Mouse (Mus musculus) right cerebral cortex, adult 2 months (tissue): Measurements from ENCODE around the gene Srsf10.

Experiments
- DNase-seq, 2 experiments: peaks; one replicate each; pipeline ENCODE4 v3.0.0; 2021 to 2022; ENCODE audit warnings: low spot score in 2 of 2

Srsf10 gene

GRCm38 (mm10) chr4:135855536-135856222, at the start of gene Srsf10:
TSS of gene Srsf10 (plus strand) at chr4:135855747.
- DNase-seq = peak; percentile 92 to 93

- DNase-seq = no peak
Measured at GRCm38 (mm10) chr4:135814896-135815295, 40.7 kb upstream of the Srsf10 start.

GRCm38 (mm10) chr4:135816905-135817622, 38.5 kb upstream of the Srsf10 start:
- peak; percentile 31 to 36 for DNase-seq

GRCm38 (mm10) chr4:135818366-135818765, 37.2 kb upstream of the Srsf10 start:
- no peak for DNase-seq

- DNase-seq = no peak
Measured at GRCm38 (mm10) chr4:135819826-135820526, 35.6 kb upstream of the Srsf10 start.

GRCm38 (mm10) chr4:135821772-135822171, 33.8 kb upstream of the Srsf10 start:
- DNase-seq = no peak

- no peak for DNase-seq
Measured at GRCm38 (mm10) chr4:135823298-135823697, 32.2 kb upstream of the Srsf10 start.

- no peak for DNase-seq
Measured at GRCm38 (mm10) chr4:135824254-135824653, 31.3 kb upstream of the Srsf10 start.

- DNase-seq = peak; percentile 79 to 82
Measured at GRCm38 (mm10) chr4:135828491-135828890, 27.1 kb upstream of the Srsf10 start.

- no peak for DNase-seq
Measured at GRCm38 (mm10) chr4:135832070-135832469, 23.5 kb upstream of the Srsf10 start.

GRCm38 (mm10) chr4:135833301-135834123, 22.0 kb upstream of the Srsf10 start:
- no peak for DNase-seq

- DNase-seq = no peak
Measured at GRCm38 (mm10) chr4:135834124-135834717, 21.3 kb upstream of the Srsf10 start.

GRCm38 (mm10) chr4:135838925-135839292, 16.6 kb upstream of the Srsf10 start:
- no peak for DNase-seq

- no peak for DNase-seq
Measured at GRCm38 (mm10) chr4:135839293-135840011, 16.1 kb upstream of the Srsf10 start.

GRCm38 (mm10) chr4:135844400-135844799, 11.1 kb upstream of the Srsf10 start:
- no peak for DNase-seq

GRCm38 (mm10) chr4:135847581-135847980, 8.0 kb upstream of the Srsf10 start:
- DNase-seq = no peak

- peak; percentile 49 to 54 for DNase-seq
Measured at GRCm38 (mm10) chr4:135850411-135851095, 5.0 kb upstream of the Srsf10 start.

- no peak for DNase-seq
Measured at GRCm38 (mm10) chr4:135851942-135852341, 3.6 kb upstream of the Srsf10 start.

GRCm38 (mm10) chr4:135853987-135854546, 1.5 kb upstream of the Srsf10 start:
- no peak for DNase-seq

- no peak for DNase-seq
Measured at GRCm38 (mm10) chr4:135854630-135855029, 917 bp upstream of the Srsf10 start.
